Mouse (Mus musculus) heart, embryonic 13.5 days (tissue): ENCODE results near the gene Dnajc12. TPM values are rescaled to one million over a fixed set of nuclear protein-coding genes. Genes with fewer than 3 reads are reported as not detected.
"Not testable (repeated sequence)": the region's sequence is repeated elsewhere in the genome, so short reads cannot be mapped to it uniquely, and the experiment has no call there.

Experiments used
- ATAC-seq: fragments of 200-750 bp; cut with Nextera tagmentation; 2 replicates; pipeline ENCODE4 v1.8.0; 2017; ENCODE audit warnings: moderate TSS enrichment; ENCODE audit not compliant: insufficient number of reproducible peaks, low FRiP score, low TSS enrichment; ENCODE audit errors: extremely low read depth
- H3K27ac ChIP-seq: fragments of 300-500 bp; sonication (generic); replicated peaks from 2 replicates; pipeline ENCODE4 v1.5.1; 2015; ENCODE audit warnings: moderate library complexity, mild to moderate bottlenecking, inconsistent platforms
- H3K27me3 ChIP-seq: fragments of 300-500 bp; sonication (generic); replicated peaks from 2 replicates; pipeline ENCODE4 v1.6.1; 2015; ENCODE audit warnings: mild to moderate bottlenecking, inconsistent platforms
- H3K36me3 ChIP-seq: fragments of 300-500 bp; sonication (generic); 2 replicates; pipeline ENCODE4 v1.6.1; 2015; ENCODE audit warnings: mild to moderate bottlenecking, inconsistent platforms
- H3K4me1 ChIP-seq: fragments of 300-500 bp; sonication (generic); 2 replicates; pipeline ENCODE4 v1.6.1; 2015; ENCODE audit warnings: inconsistent platforms
- H3K4me2 ChIP-seq: fragments of 300-500 bp; sonication (generic); 2 replicates; pipeline ENCODE4 v1.6.1; 2015; ENCODE audit warnings: inconsistent platforms, mild to moderate bottlenecking, moderate library complexity
- H3K4me3 ChIP-seq: fragments of 300-500 bp; sonication (generic); 2 replicates; pipeline ENCODE4 v1.5.1; 2015; ENCODE audit warnings: moderate library complexity, mild to moderate bottlenecking, inconsistent platforms
- H3K9ac ChIP-seq: fragments of 300-500 bp; sonication (generic); 2 replicates; pipeline ENCODE4 v1.6.1; 2015; ENCODE audit warnings: inconsistent platforms, mild to moderate bottlenecking, moderate library complexity
- H3K9me3 ChIP-seq: fragments of 300-500 bp; sonication (generic); 2 replicates; pipeline ENCODE4 v1.6.1; 2016; ENCODE audit warnings: inconsistent platforms
- WGBS: fragments of 180-500 bp; shearing (Covaris S2); methylation state at CpG from one replicate; pipeline ENCODE4 v1.1.7; 2015; ENCODE audit warnings: mixed read lengths; 5-methylcytosine and 5-hydroxymethylcytosine counted together
- polyA plus RNA-seq: library from polyadenylated mRNA; unstranded; fragments of >200 nt; fragmentation: Nextera tagmentation; extraction: Ambion mirVana; gene quantifications from 2 replicates; pipeline ENCODE4 v1.2.1, GENCODE M21; 2015

Gene Dnajc12
- polyA plus RNA-seq, result 8.5 and 10.1 TPM in 2 replicates

- H3K36me3 ChIP-seq, result no peaks in the 10 kb centered on the region
- H3K9me3 ChIP-seq, result no peaks in the 10 kb centered on the region
- peaks cover 12% of the 10 kb centered on the region; the same call in 1 of the 2 replicates for H3K27me3 ChIP-seq
- peaks cover 13% of the 10 kb centered on the region for H3K4me1 ChIP-seq
- H3K9ac ChIP-seq, result peak within 1 kb of the TSS; percentile 87
- peak; percentile 90 for ATAC-seq
- H3K4me2 ChIP-seq, result peak within 1 kb of the TSS; percentile 98
- WGBS, result under 1% methylated on average over 28 of the region's 28 CpGs
- peak within 1 kb of the TSS; percentile 73 for H3K4me3 ChIP-seq
- peak within 1 kb of the TSS; percentile 54; the same call in 1 of the 2 replicates for H3K27ac ChIP-seq
These were observed at the start of gene Dnajc12 for GRCm38 (mm10) chr10:63382372-63383279. Dnajc12 (plus strand) TSS chr10:63382443.

GRCm38 (mm10) chr10:63336901-63337300 is 45.3 kb upstream of the Dnajc12 start:
- no peak for ATAC-seq
- H3K4me2 ChIP-seq, result peak overlapping the region; percentile 90
- H3K27me3 ChIP-seq, result no peaks in the 10 kb centered on the region
- peak overlapping the region; percentile 89 for H3K4me3 ChIP-seq
- 55% methylated on average over 13 of the region's 13 CpGs for WGBS
- H3K27ac ChIP-seq, result no peak overlapping the region
- H3K9me3 ChIP-seq, result no peaks in the 10 kb centered on the region
- peaks cover 23% of the 10 kb centered on the region for H3K4me1 ChIP-seq
- H3K9ac ChIP-seq, result peak overlapping the region; percentile 99
- H3K36me3 ChIP-seq, result peaks cover 33% of the 10 kb centered on the region

GRCm38 (mm10) chr10:63337326-63337725 is 44.9 kb upstream of the Dnajc12 start:
- H3K4me1 ChIP-seq, result peaks cover 23% of the 10 kb centered on the region
- no peaks in the 10 kb centered on the region for H3K27me3 ChIP-seq
- H3K9ac ChIP-seq, result peak overlapping the region; percentile 99
- no peaks in the 10 kb centered on the region for H3K9me3 ChIP-seq
- peak overlapping the region; percentile 90 for H3K4me2 ChIP-seq
- H3K36me3 ChIP-seq, result peaks cover 32% of the 10 kb centered on the region
- peak overlapping the region; percentile 89 for H3K4me3 ChIP-seq
- H3K27ac ChIP-seq, result no peak overlapping the region
- WGBS, result 26% methylated on average over 5 of the region's 5 CpGs
- ATAC-seq, result no peak

- peak overlapping the region; percentile 90 for H3K4me2 ChIP-seq
- peak overlapping the region; percentile 93 for H3K27ac ChIP-seq
- H3K4me3 ChIP-seq, result peak overlapping the region; percentile 89
- H3K36me3 ChIP-seq, result peaks cover 23% of the 10 kb centered on the region
- H3K4me1 ChIP-seq, result peaks cover 23% of the 10 kb centered on the region
- H3K9ac ChIP-seq, result peak overlapping the region; percentile 99
- ATAC-seq, result peak; percentile 76
- no peaks in the 10 kb centered on the region for H3K27me3 ChIP-seq
- no peaks in the 10 kb centered on the region for H3K9me3 ChIP-seq
- WGBS, result under 1% methylated on average over 92 of the region's 113 CpGs
These were observed 44.0 kb upstream of the Dnajc12 start for GRCm38 (mm10) chr10:63337951-63338836.

GRCm38 (mm10) chr10:63338914-63339643 is 43.2 kb upstream of the Dnajc12 start:
- H3K27me3 ChIP-seq, result no peaks in the 10 kb centered on the region
- peak overlapping the region; percentile 90 for H3K4me2 ChIP-seq
- WGBS, result 1% methylated on average over 70 of the region's 74 CpGs
- H3K9ac ChIP-seq, result peak overlapping the region; percentile 99
- peak overlapping the region; percentile 93 for H3K27ac ChIP-seq
- no peaks in the 10 kb centered on the region for H3K9me3 ChIP-seq
- peaks cover 23% of the 10 kb centered on the region for H3K4me1 ChIP-seq
- peak; percentile 98 for ATAC-seq
- H3K36me3 ChIP-seq, result peaks cover 15% of the 10 kb centered on the region
- peak overlapping the region; percentile 89 for H3K4me3 ChIP-seq

- no peaks in the 10 kb centered on the region for H3K9me3 ChIP-seq
- no peak overlapping the region for H3K4me3 ChIP-seq
- H3K36me3 ChIP-seq, result no peaks in the 10 kb centered on the region
- no peak for ATAC-seq
- WGBS, result 77% methylated on average over 2 of the region's 2 CpGs
- peaks cover 19% of the 10 kb centered on the region for H3K4me1 ChIP-seq
- no peak overlapping the region for H3K9ac ChIP-seq
- H3K27me3 ChIP-seq, result no peaks in the 10 kb centered on the region
- no peak overlapping the region for H3K4me2 ChIP-seq
- no peak overlapping the region for H3K27ac ChIP-seq
These were observed 40.9 kb upstream of the Dnajc12 start for GRCm38 (mm10) chr10:63341351-63341750.

- Histone ChIP-seq H3K4me1 (0 out of 2 replicates have a peak, but pooled peaks cover under 1% of the 10 kb centered on the region), H3K27me3 (0 out of 2 replicates have a peak, but pooled peaks cover 3% of the 10 kb centered on the region), H3K27ac (no peak overlapping the region), H3K9ac (no peak overlapping the region), H3K9me3 (no peaks in the 10 kb centered on the region), H3K4me2 (no peak overlapping the region), H3K36me3 (no peaks in the 10 kb centered on the region), H3K4me3 (no peak overlapping the region)
- ATAC-seq, result no peak
- WGBS, result 90% methylated on average over 3 of the region's 3 CpGs
These were observed 37.5 kb upstream of the Dnajc12 start for GRCm38 (mm10) chr10:63344751-63345150.

- Histone ChIP-seq H3K4me3 (no peak overlapping the region), H3K36me3 (no peaks in the 10 kb centered on the region), H3K9ac (no peak overlapping the region), H3K27me3 (0 out of 2 replicates have a peak, but pooled peaks cover 3% of the 10 kb centered on the region), H3K27ac (no peak overlapping the region), H3K4me2 (no peak overlapping the region), H3K9me3 (0 out of 2 replicates have a peak, but pooled peaks cover under 1% of the 10 kb centered on the region), H3K4me1 (no peaks in the 10 kb centered on the region)
- ATAC-seq, result no peak
- 68% methylated on average over 3 of the region's 3 CpGs for WGBS
These were observed 34.0 kb upstream of the Dnajc12 start for GRCm38 (mm10) chr10:63348291-63348690.

- 80% methylated on average over 7 of the region's 7 CpGs for WGBS
- H3K9ac ChIP-seq, result no peak overlapping the region
These were observed 31.6 kb upstream of the Dnajc12 start for GRCm38 (mm10) chr10:63350666-63351065.

GRCm38 (mm10) chr10:63351099-63351498 is 31.1 kb upstream of the Dnajc12 start:
- not testable (repeated sequence) for H3K36me3 ChIP-seq, H3K4me2 ChIP-seq, H3K4me1 ChIP-seq, H3K27me3 ChIP-seq, H3K4me3 ChIP-seq, H3K9ac ChIP-seq, H3K27ac ChIP-seq, ATAC-seq
- peaks cover 12% of the 10 kb centered on the region; the same call in 1 of the 2 replicates for H3K9me3 ChIP-seq
- WGBS, result 81% methylated on average over 7 of the region's 7 CpGs

More at GRCm38 (mm10) chr10:63350666-63351065, 31.6 kb upstream of the Dnajc12 start:
- H3K9me3 ChIP-seq, result peaks cover 12% of the 10 kb centered on the region; the same call in 1 of the 2 replicates
- no peak overlapping the region for H3K4me3 ChIP-seq
- H3K4me2 ChIP-seq, result no peak overlapping the region
- H3K36me3 ChIP-seq, result no peaks in the 10 kb centered on the region
- ATAC-seq, result no peak
- H3K27me3 ChIP-seq, result 0 out of 2 replicates have a peak, but pooled peaks cover 3% of the 10 kb centered on the region
- no peak overlapping the region for H3K27ac ChIP-seq
- no peaks in the 10 kb centered on the region for H3K4me1 ChIP-seq
